ENCODE assay signal across 1 mouse cellular context in genomic region chr9:21250509-21250908, GRCm38 (mm10).
TF ChIP-seq lines count a peak whose summit lies in the region.

No protein-coding gene starts in this region.

TF ChIP-seq in MEL, 35 proteins besides CTCF, POLR2A, EP300 and RAD21:
- TF ChIP-seq GATA1 (IDR thresholded peaks at IDR 0.05; ENCODE audit: low read depth, low read length) (peak; percentile 62; the same call in 1 of the 2 replicates), UBTF (IDR thresholded peaks at IDR 0.05; ENCODE audit: borderline replicate concordance, insufficient read depth, low read depth, low read length) (no peak), KAT2A (conservative IDR thresholded peaks at IDR 0.05; ENCODE audit: low read depth, low read length) (no peak), NELFE (IDR thresholded peaks at IDR 0.05; ENCODE audit: low read depth, low read length) (peak; percentile 12; the same call in 1 of the 2 replicates), POLR2AphosphoS5 (IDR thresholded peaks at IDR 0.05; ENCODE audit: borderline replicate concordance, low read depth, low read length) (no peak), BHLHE40 (IDR thresholded peaks at IDR 0.05; ENCODE audit: borderline replicate concordance, low read depth, low read length) (no peak), MAZ (IDR thresholded peaks at IDR 0.05; ENCODE audit: low read depth, low read length) (no peak; the same call in 1 of the 2 replicates), SIN3A (IDR thresholded peaks at IDR 0.05; ENCODE audit: low read length) (peak; percentile 36; the same call in 1 of the 2 replicates), TAL1 (IDR thresholded peaks at IDR 0.05; ENCODE audit: low read length) (no peak), USF1 (IDR thresholded peaks at IDR 0.05; ENCODE audit: low read depth, low read length) (no peak), E2F4 (IDR thresholded peaks at IDR 0.05; ENCODE audit: borderline replicate concordance, low read depth, low read length) (no peak), MXI1 (IDR thresholded peaks at IDR 0.05; ENCODE audit: low read depth, low read length) (peak; percentile 2; the same call in 1 of the 2 replicates), POLR2AphosphoS2 (IDR thresholded peaks at IDR 0.05; ENCODE audit: low read length) (no peak), ZC3H11A (IDR thresholded peaks at IDR 0.05; ENCODE audit: low read depth, low read length) (no peak), ZKSCAN1 (IDR thresholded peaks at IDR 0.05; ENCODE audit: low read depth, low read length) (no peak), CHD2 (IDR thresholded peaks at IDR 0.05; ENCODE audit: low read length) (no peak), GABPA (IDR thresholded peaks at IDR 0.05; ENCODE audit: low read depth, low read length) (no peak), CHD1 (IDR thresholded peaks at IDR 0.05; ENCODE audit: low read depth, low read length) (no peak), ELF1 (IDR thresholded peaks at IDR 0.05; ENCODE audit: low read depth, low read length) (no peak; the same call in 1 of the 2 replicates), USF2 (IDR thresholded peaks at IDR 0.05; ENCODE audit: borderline replicate concordance in 1 of 2, insufficient read depth in 1 of 2, low read depth in 1 of 2, low read length in 2 of 2) (no peak), ZMIZ1 (IDR thresholded peaks at IDR 0.05; ENCODE audit: low read depth, low read length) (no peak), NRF1 (IDR thresholded peaks at IDR 0.05; ENCODE audit: insufficient read depth, low read depth, low read length, poor library complexity, severe bottlenecking) (no peak), MYC (IDR thresholded peaks at IDR 0.05; ENCODE audit: low read depth, low read length) (no peak), MAX (IDR thresholded peaks at IDR 0.05; ENCODE audit: low read length) (0 out of 2 replicates have a peak, but pooled peaks have one; percentile 15), ZNF384 (IDR thresholded peaks at IDR 0.05; ENCODE audit: low read depth, low read length) (no peak), JUND (IDR thresholded peaks at IDR 0.05; ENCODE audit: low read depth, low read length) (no peak), MYB (IDR thresholded peaks at IDR 0.05; ENCODE audit: low read depth, low read length) (no peak; the same call in 1 of the 2 replicates), TBP (IDR thresholded peaks at IDR 0.05; ENCODE audit: low read depth, low read length) (0 out of 2 replicates have a peak, but pooled peaks have one; percentile 17), HCFC1 (IDR thresholded peaks at IDR 0.05; ENCODE audit: low read depth, low read length) (no peak), SMC3 (IDR thresholded peaks at IDR 0.05; ENCODE audit: low read depth, low read length) (no peak; the same call in 1 of the 2 replicates), MAFK (IDR thresholded peaks at IDR 0.05; ENCODE audit: borderline replicate concordance, low read depth, low read length) (no peak), MEF2A (IDR thresholded peaks at IDR 0.05; ENCODE audit: extremely low read depth, insufficient replicate concordance, low read depth, low read length, poor library complexity, severe bottlenecking) (no peak), RCOR1 (IDR thresholded peaks at IDR 0.05; ENCODE audit: low read depth, low read length) (no peak), TCF12 (IDR thresholded peaks at IDR 0.05; ENCODE audit: low read depth, low read length) (no peak), ETS1 (IDR thresholded peaks at IDR 0.05; ENCODE audit: low read depth, low read length) (peak; percentile 61)
